Mouse (Mus musculus): ENCODE data around the gene Olfr279.

Gene Olfr279

DNA sequence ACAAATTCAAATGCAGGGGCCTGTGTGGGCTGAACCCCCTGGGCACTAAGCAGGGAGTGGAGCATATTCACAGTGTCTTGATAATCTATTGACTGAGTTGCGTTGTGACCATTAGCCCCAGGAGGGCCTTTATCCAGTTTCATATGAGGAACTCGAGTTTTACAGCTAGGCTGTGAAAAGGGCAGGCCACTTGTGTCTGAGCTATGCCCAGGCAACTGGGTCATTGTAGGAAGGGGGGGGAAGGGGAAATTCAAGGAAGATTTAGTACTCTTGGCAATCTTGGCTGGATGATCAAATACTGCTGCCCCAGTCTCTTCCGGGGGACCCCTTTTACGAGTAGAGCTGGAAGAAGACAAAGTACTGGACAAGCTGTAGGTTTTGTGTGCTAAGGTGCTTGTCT, 51.1 kb downstream of the Olfr279 start:
- DNase-seq (ENCODE audit: low spot score in 2 of 2) = no peak

DNA sequence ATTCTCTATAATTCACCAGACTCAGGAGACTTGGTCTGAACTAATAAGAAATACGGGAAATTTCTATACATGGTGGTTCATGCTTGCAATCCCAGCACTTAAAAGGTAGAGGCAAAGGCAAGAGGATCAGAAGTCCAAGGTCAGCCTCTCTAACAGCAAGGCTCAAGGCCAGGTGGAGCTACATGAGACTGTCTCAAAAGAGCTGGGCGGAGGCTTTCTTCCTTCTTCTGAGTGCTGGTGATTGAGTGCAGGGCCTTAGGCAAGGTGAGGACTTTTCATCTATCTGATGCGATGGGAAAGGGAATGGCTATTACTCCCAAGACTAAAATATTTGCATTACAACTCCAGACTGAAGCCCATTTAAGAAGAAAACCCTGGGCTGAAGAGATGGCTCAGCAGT, 52.9 kb downstream of the Olfr279 start:
- no peak for DNase-seq (ENCODE audit: low spot score in 2 of 2)

DNA sequence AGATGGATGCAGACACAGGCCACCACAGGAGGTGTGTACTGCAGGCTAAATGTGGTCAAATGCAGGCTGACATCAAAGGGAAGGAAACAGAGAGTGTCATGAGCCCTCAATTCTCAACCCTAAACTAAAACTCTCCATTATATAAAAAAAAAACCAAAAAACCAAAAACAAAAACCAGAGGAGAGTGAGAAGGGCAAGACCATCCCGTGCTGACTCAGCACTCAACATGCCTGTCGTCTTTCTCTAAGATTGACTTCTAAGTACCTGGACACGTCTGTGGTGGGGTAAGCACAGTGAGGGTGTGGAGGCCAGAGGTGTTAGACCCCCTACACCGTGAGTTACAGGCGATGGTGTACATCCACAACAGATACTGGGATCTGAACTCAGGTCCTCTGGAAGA, 54.6 kb downstream of the Olfr279 start:
- no peak for DNase-seq (ENCODE audit: low spot score in 2 of 2)

All from urinary bladder, adult 18-20 months (tissue).